Comparison of ENCODE assay signal across 25 mouse cellular contexts in genomic region chr19:58726551-58726950, GRCm38 (mm10). TPM values are rescaled to one million over a fixed set of nuclear protein-coding genes. Genes with fewer than 3 reads are reported as not detected.
DNase-seq lines count a peak whose midpoint lies in the region; ATAC-seq and TF ChIP-seq lines count a peak whose summit lies in the region.
"Had no signal": no experiment of that assay in that cellular context is flagged by ENCODE, and none has a peak within 500 bp of the region (broad histone marks: within the 10 kb centered on the region; RNA-seq: fewer than 3 reads in every experiment).

No protein-coding gene starts in this region.

- no peaks in the 10 kb centered on the region for H3K27me3 ChIP-seq in liver, postnatal 0 days (ENCODE audit: insufficient read depth, low read length)
- H3K27me3 ChIP-seq in liver, embryonic 11.5 days (replicated peaks; ENCODE audit: control insufficient read depth, insufficient read depth, low read length): no peaks in the 10 kb centered on the region
- H3K27me3 ChIP-seq in hindbrain, embryonic 11.5 days (ENCODE audit: control insufficient read depth, insufficient read depth, low read length): no peaks in the 10 kb centered on the region
- H3K27me3 ChIP-seq: embryonic facial prominence, embryonic 12.5 days; forebrain, embryonic 13.5 days; forebrain, embryonic 15.5 days had no signal

- H3K9me3 ChIP-seq in liver, postnatal 0 days (ENCODE audit: low read length): no peaks in the 10 kb centered on the region
- H3K9me3 ChIP-seq in liver, embryonic 11.5 days (ENCODE audit: control insufficient read depth, low read length): no peaks in the 10 kb centered on the region
- no peaks in the 10 kb centered on the region for H3K9me3 ChIP-seq in hindbrain, embryonic 11.5 days (ENCODE audit: control insufficient read depth, low read length)
- H3K9me3 ChIP-seq: embryonic facial prominence, embryonic 10.5 days; embryonic facial prominence, embryonic 12.5 days; forebrain, embryonic 15.5 days; G1E had no signal

- 48% methylated on average over 5 of the region's 5 CpGs for WGBS in liver, postnatal 0 days (ENCODE audit: insufficient replicate concordance)
- WGBS in liver, embryonic 11.5 days: 70% methylated on average over 5 of the region's 5 CpGs
- WGBS in hindbrain, embryonic 11.5 days: 93% methylated on average over 5 of the region's 5 CpGs

- no peak overlapping the region for H3K9ac ChIP-seq in liver, postnatal 0 days (replicated peaks)
- no peak overlapping the region for H3K9ac ChIP-seq in liver, embryonic 11.5 days (ENCODE audit: low read depth, low read length)
- no peak overlapping the region for H3K9ac ChIP-seq in hindbrain, embryonic 11.5 days (ENCODE audit: low read depth, low read length)
- H3K9ac ChIP-seq: embryonic facial prominence, embryonic 12.5 days; forebrain, embryonic 13.5 days; forebrain, embryonic 15.5 days; forebrain, postnatal 0 days had no signal

- no peak overlapping the region for H3K4me2 ChIP-seq in liver, postnatal 0 days (ENCODE audit: low read depth, low read length)
- H3K4me2 ChIP-seq in liver, embryonic 11.5 days: no peak overlapping the region
- no peak overlapping the region for H3K4me2 ChIP-seq in hindbrain, embryonic 11.5 days (replicated peaks; ENCODE audit: low read depth, low read length)
- H3K4me2 ChIP-seq: embryonic facial prominence, embryonic 12.5 days; forebrain, embryonic 13.5 days; forebrain, embryonic 15.5 days had no signal

- H3K27ac ChIP-seq in liver, postnatal 0 days (ENCODE audit: low read depth): no peak overlapping the region
- H3K27ac ChIP-seq in liver, embryonic 11.5 days (ENCODE audit: low read depth, low read length): no peak overlapping the region
- no peak overlapping the region for H3K27ac ChIP-seq in hindbrain, embryonic 11.5 days (ENCODE audit: low read depth, low read length)
- H3K27ac ChIP-seq: embryonic facial prominence, embryonic 10.5 days; embryonic facial prominence, embryonic 12.5 days; forebrain, embryonic 13.5 days; forebrain, embryonic 15.5 days had no signal

- TF ChIP-seq EP300 in liver, postnatal 0 days (IDR thresholded peaks at IDR 0.05; ENCODE audit: low read depth): no peak

- no peaks in the 10 kb centered on the region for H3K36me3 ChIP-seq in liver, postnatal 0 days (replicated peaks; ENCODE audit: insufficient read depth, low read length)
- H3K36me3 ChIP-seq in liver, embryonic 11.5 days (ENCODE audit: control insufficient read depth, insufficient read depth, low read length): no peaks in the 10 kb centered on the region
- no peaks in the 10 kb centered on the region for H3K36me3 ChIP-seq in hindbrain, embryonic 11.5 days (ENCODE audit: control insufficient read depth, insufficient read depth, low read length)
- H3K36me3 ChIP-seq: embryonic facial prominence, embryonic 10.5 days; embryonic facial prominence, embryonic 12.5 days; forebrain, embryonic 15.5 days; G1E had no signal

- H3K4me1 ChIP-seq in liver, postnatal 0 days (ENCODE audit: insufficient read depth): no peaks in the 10 kb centered on the region
- peaks cover 5% of the 10 kb centered on the region; the same call in 1 of the 2 replicates for H3K4me1 ChIP-seq in liver, embryonic 11.5 days (replicated peaks; ENCODE audit: control insufficient read depth, insufficient read depth, low read length)
- H3K4me1 ChIP-seq in hindbrain, embryonic 11.5 days (replicated peaks; ENCODE audit: control insufficient read depth, insufficient read depth, low read length): no peaks in the 10 kb centered on the region
- H3K4me1 ChIP-seq: forebrain, embryonic 13.5 days had no signal

- peak; percentile 51; the same call in 1 of the 2 replicates for ATAC-seq in liver, postnatal 0 days
- no peak for ATAC-seq in liver, embryonic 11.5 days (replicated peaks; ENCODE audit: low FRiP score)
- ATAC-seq in hindbrain, embryonic 11.5 days (ENCODE audit: low FRiP score): no peak
- ATAC-seq: activated CD4-positive, CD25-positive, alpha-beta regulatory T cell, adult 4 months; forebrain, embryonic 13.5 days; forebrain, embryonic 15.5 days; forebrain, postnatal 0 days; Patski had no signal

- H3K4me3 ChIP-seq in liver, postnatal 0 days (ENCODE audit: low read depth, low read length): no peak overlapping the region
- H3K4me3 ChIP-seq in liver, embryonic 11.5 days (ENCODE audit: low read depth, low read length): no peak overlapping the region
- H3K4me3 ChIP-seq in hindbrain, embryonic 11.5 days (ENCODE audit: low read depth, low read length): no peak overlapping the region
- H3K4me3 ChIP-seq: embryonic facial prominence, embryonic 10.5 days; embryonic facial prominence, embryonic 12.5 days; forebrain, embryonic 13.5 days; forebrain, embryonic 15.5 days had no signal

- TF ChIP-seq CTCF in liver, postnatal 0 days (IDR thresholded peaks at IDR 0.05; ENCODE audit: low read depth): no peak

- DNase-seq in kidney, adult 9 months: peak; percentile 8
- no peak for DNase-seq in kidney, postnatal 4 days
- no peak for DNase-seq in liver, postnatal 0 days
- no peak for DNase-seq in liver, embryonic 11.5 days (ENCODE audit: low spot score)
- DNase-seq in hindbrain, embryonic 11.5 days (ENCODE audit: low spot score): no peak
- DNase-seq: adrenal gland, adult 8-10 months; adrenal gland, postnatal 14 days; adrenal gland, postnatal 36 days; cerebellum, adult 11-12 months; cerebellum, adult 2 months; cerebellum, adult 9-10 months; cerebellum, postnatal 10 days; cerebellum, postnatal 25 days; forebrain, postnatal 0 days had no signal

RNA-seq across cellular contexts. Expression of gene Pnliprp1, which starts 2.1 kb away (rescaled TPM):
- polyA plus RNA-seq in liver, postnatal 0 days (2015; fragmentation: Nextera tagmentation; extraction: Ambion mirVana): 3.4 and 13.8 TPM in 2 replicates
- polyA plus RNA-seq in liver, embryonic 11.5 days (2014; fragmentation: Nextera tagmentation; extraction: Ambion mirVana): 25.8 and 27.5 TPM in 2 replicates
- polyA plus RNA-seq in hindbrain, embryonic 11.5 days (2014; fragmentation: Nextera tagmentation; extraction: Ambion mirVana): 0.18 TPM in 1 of 2 replicates, not detected in the other
- polyA plus RNA-seq: activated CD4-positive, CD25-positive, alpha-beta regulatory T cell, adult 4 months; C2C12; cerebellum, adult 2 months; cortical plate, adult 2 months; embryonic facial prominence, embryonic 14.5 days; forebrain, embryonic 11.5 days; G1E; Patski had no signal

RNA-seq across cellular contexts. Expression of gene Pnliprp2, which starts 33.0 kb away (rescaled TPM):
- 0.34 TPM in 1 of 2 replicates, not detected in the other for polyA plus RNA-seq in liver, postnatal 0 days (2015; fragmentation: Nextera tagmentation; extraction: Ambion mirVana)
- 5.6 and 5.8 TPM in 2 replicates for polyA plus RNA-seq in liver, embryonic 11.5 days (2014; fragmentation: Nextera tagmentation; extraction: Ambion mirVana)
- polyA plus RNA-seq in hindbrain, embryonic 11.5 days (2014; fragmentation: Nextera tagmentation; extraction: Ambion mirVana): 0.11 TPM in 1 of 2 replicates, not detected in the other
- polyA plus RNA-seq: activated CD4-positive, CD25-positive, alpha-beta regulatory T cell, adult 4 months; C2C12; cerebellum, adult 2 months; embryonic facial prominence, embryonic 10.5 days; embryonic facial prominence, embryonic 12.5 days; embryonic facial prominence, embryonic 14.5 days; forebrain, embryonic 11.5 days; forebrain, postnatal 0 days; G1E; Patski had no signal
